Mouse (Mus musculus): ENCODE measurements at regions not wholly inside any gene's neighbourhood (a gene's known extent, or its start where the extent isn't known, plus 50 kb on each side); places are given as distances from the start of the nearest gene placed in this dataset.

DNA sequence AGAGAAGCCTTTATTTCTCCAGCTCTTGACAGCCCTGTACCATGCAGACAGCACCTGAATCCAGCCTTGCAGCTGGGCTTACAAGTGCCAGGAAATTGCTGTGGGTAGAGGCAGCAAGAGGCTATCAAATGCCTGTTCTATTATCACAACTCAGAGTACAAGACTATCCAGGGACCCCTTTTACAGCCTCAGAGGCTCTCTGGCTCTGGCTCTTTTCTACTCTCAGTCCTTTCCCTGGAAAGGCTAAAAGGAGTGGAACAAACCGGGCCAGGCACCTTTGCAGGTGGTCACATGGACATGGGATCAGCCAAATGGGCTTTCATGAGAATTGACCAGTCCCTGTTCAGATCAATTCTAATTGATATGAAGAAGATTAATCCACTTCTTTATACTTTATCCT lies 125.7 kb downstream of the Qrsl1 start:
- no peak for DNase-seq
- intact Hi-C loops (cut with DNase I), result no loop called here

DNA sequence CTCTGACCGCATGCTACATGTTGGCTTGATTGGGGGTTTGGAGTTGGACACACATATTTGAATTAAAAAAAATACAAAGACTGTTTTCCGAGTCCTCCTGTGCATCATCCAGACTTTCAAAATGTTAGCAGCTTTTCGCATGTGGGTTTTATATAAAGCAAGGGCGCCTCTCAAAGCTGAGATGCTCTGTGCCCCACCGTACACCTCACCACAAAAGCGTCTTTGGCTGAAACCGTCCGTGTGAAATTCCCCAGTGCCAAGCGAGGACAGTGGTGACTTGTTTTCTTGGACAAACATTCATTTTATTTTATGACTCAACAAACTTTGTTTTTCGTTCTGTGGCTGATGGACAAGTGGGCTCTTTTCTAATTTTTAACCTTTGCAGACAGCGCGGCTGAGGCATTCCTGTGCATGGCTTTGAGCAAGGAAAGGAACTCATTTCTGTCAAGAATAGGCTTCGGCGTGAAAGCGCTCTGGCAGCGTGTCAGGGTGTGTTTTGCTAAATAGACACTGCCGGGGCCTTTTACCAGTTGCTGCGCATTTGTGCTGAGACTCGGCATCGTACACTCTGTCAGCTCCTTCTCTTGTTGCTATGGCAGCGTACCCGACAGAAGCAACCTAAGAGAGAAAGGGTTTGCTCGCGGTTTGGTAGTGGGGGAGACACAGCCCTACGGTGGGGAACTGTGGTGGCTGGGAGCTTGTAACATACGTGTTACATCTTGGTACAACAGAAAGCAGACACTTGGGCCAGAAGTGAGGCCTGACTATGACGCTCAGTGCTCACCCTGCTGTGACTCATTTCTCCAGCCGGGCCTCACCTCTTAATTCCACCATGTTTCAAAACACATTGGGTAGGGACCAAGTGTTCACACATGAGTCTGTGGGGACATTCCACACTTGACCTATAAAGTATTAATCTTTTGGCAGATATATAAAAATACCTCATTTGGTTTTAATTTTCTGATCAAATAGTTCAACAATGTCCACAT lies 123.6 kb downstream of the Qrsl1 start:
- intact Hi-C loops (cut with DNase I), result no loop called here
- DNase-seq, result peak; percentile 13

DNA sequence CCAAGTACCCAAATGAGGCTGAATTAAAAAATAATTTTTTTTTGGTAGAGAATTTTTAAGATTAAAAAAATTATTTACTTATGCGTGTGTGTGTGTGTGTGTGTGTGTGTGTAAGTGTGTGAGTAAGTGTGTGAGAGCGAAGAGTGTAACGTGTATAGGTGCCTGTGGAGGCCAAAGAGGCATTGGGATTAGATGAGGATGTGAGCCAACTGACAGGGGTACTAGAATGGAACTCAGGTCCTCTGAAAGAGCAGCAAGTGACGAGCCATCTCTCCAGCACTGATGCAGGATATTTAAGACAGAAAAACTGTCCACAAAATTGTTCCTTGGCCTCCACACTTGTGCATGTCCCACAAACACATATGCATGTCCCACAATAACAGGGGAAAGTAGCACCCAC lies 121.0 kb downstream of the Qrsl1 start:
- intact Hi-C loops (cut with DNase I), result no loop called here

DNA sequence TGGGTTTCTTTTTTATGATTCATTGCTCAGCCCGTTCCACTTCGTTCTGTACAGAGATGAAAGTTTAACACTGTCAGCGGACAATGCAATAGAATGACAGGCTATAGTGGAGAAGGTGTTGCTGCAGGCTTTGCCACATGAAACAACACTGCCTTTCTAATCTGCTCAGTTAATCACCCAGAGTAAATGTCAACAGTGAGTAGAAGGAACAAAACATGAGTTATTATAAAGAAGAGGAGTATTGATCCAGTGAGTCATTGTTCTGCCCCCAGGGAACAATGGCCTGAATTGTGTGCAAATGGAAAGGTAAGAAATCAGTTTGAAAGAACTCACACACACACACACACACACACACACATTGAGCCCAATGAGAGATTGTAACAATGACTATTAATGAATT lies 118.2 kb downstream of the Qrsl1 start:
- DNase-seq, result no peak
- intact Hi-C loops (cut with DNase I), result no loop called here

More for the DNA sequence above, 121.0 kb downstream of the Qrsl1 start:
- DNase-seq, result no peak

DNA sequence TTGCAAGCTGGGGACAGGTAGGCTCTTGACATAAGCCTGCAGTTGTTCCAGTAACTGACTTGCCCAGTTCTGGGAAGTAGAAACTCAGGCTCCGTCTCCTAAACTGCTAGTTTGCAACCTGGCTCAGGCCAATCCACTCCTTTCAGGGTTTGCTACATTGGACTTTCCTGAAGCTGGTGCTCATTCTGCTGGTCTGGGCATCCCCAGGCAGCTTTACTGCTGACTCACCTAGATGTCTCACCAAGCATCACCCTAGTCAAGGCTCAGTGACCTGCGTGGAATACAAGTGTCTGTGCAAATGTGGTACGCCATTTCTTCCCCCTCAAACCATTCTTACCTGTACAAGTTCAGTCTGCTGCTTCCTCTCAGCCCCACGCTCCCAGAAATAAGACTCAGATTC lies 110.8 kb downstream of the Qrsl1 start:
- intact Hi-C loops (cut with DNase I), result no loop called here
- no peak for DNase-seq

DNA sequence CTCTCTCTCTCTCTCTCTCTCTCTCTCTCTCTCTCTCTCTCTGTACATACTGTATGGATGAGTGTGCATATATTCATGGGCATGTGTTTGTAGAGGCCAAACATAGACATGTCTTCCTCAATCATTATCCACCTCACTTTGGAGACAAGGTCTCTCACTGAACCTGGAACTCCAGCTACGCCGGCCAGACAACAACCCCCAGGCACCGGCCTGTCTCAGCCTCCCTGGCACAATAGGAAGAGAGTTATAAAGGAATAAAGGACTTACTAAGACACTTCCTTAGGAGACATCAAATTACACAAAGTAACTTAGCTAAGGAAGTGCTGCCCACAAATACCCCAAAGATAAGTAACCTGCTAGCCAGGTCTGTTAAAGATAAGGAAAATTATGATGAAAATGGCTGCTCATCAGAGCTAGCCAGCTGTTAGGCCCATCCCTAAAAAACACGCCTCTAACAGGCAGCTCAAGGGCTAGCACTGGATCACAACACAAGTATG lies 110.0 kb downstream of the Qrsl1 start:
- DNase-seq, result no peak
- intact Hi-C loops (cut with DNase I), result no loop called here

DNA sequence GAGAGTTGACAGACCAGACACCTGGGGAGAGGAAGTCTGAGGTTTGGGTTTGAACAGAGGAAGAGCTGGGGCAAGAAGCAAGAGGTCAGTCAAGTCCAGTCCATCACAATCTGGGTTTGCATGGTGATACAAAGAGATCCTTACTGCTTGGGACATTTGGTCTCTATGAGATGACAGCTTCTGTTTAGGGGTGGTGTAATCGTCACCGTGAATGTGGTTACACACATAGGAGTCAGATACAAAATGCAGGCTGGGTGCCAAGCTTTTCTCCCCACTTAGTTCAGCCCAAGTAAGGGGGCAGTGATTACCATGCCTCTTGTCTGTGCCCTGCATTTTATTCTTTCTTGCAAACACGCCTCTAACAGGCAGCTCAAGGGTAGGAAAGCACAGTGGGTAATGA lies 108.9 kb downstream of the Qrsl1 start:
- DNase-seq, result no peak
- intact Hi-C loops (cut with DNase I), result no loop called here

DNA sequence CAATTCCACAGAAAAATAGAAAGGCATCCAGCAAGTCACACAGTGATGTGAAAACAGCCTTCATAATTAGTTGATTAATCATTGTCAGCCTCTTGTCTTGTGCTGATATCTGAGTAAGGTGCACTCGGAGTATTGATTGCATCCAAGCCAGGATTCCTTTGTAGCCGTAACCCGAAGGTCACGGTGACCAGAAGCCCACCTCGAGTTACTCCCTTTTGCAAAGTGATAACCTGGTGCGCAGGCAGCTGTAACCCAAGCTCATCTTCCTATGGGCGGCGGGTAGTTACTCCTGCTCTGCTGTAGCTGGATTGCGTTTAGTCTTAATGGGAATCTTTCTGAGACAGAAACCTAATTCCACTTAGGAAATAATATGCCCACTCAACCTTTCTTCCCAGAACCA lies 107.0 kb downstream of the Qrsl1 start:
- intact Hi-C loops (cut with DNase I), result no loop called here
- no peak for DNase-seq

DNA sequence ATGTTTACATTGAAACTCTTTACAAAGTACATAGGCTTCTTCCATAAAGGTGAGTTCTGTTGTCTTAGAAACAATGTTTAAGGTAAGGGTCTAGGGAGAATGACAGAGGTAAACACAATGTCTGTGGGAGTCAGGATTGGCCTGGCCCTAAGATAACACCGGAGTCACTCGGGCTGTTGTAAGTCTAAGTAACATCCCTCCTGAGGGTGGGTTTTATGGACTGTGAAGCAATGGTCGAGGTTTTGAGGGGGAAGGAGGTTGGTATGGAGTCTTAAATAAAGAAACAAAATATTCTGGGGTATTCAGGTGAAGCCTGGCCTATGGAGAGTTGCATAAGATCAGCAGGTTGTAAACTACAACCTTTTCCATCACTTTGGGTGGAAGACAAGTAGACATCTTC lies 101.5 kb downstream of the Qrsl1 start:
- no peak for DNase-seq
- intact Hi-C loops (cut with DNase I), result no loop called here

DNA sequence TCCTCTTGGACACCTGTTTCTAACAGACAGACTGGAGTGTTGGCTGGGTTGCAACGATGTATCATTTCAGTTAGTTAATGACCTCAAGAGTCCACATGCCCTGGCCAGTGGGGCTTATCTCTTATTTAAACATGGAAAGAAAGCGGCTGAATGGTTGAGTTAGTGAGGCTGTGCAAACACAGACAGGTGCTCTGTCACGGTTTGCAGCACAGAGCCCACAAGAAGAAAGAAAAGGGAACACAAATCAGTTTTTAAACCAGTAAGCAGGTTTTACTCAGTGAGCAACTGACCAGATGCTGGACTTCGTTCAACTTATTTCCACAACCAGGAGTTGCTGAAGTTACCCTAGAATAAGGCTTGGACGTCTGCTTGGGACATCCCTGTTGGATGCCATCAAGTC lies 86.3 kb downstream of the Qrsl1 start:
- no peak for DNase-seq
- intact Hi-C loops (cut with DNase I), result no loop called here

DNA sequence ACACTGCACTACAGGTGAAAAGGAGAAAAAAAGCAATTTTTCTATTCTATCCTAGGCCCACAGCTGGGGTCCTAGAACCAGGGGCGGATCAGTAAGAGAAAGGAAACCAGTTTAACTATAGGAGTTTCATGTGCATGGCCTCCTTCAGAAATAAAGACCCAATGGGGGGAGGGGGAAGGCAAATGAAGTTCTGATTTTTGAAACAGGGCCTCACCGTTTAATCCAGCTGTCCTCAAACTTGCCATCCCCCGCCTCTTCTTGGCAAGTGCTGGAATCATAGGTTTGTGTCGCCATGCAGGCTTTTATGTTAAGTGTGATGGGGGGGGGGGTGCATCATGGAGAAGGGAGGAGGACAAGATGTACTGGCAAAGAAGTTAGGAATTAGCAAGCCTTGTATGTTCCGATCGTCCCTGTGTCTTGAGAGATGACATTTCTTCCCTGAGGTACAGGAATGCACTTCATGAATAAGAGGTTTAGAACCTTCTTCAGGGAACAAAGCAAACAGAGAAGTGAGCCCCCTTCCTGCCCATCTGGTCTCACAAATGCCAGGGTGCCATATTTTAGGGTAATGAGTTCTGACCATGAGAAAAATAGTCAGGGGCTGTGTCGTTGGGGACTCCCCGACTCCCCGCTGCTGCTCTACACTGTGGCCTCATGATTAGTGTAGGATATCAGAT lies 83.9 kb downstream of the Qrsl1 start:
- intact Hi-C loops (cut with DNase I), result no loop called here
- no peak for DNase-seq

DNA sequence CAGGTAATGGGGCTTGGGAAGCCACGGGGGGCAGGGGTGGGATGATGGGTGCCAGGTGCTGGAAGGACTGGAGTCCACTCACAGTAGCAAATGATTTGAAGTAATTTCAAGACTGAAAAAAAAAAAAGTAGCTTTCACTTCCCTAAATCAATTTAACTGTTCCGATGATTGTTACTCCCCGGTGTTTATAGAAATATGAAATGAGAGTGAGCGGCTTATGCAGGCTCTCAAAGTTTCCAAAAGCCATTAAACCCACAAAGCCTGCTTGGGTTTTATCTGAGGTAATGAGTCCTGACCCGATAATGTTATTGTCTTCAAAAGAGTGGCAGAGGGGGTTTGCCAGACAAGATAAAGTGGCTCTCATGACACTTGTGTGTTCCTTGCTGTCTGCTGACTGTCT lies 82.9 kb downstream of the Qrsl1 start:
- intact Hi-C loops (cut with DNase I), result no loop called here
- DNase-seq, result no peak

DNA sequence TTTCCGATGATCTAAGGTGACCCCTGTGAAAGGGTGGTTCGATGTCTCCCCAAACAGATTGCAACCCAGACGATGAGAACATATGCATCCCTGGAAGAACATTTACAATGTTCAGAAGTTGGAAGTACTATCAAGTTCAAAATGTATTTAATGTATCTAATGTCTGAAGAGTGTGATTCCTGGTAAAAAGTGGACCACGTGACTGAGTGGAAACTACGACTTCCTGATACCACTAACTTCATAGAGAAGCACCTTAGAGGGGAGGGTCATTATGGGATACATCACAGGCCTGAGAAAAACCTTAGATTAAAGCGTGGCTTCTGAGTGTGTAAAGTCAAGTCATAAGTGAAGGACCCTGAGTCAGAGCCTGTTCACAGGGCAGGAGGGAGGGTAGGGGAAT lies 82.1 kb downstream of the Qrsl1 start:
- intact Hi-C loops (cut with DNase I), result no loop called here
- no peak for DNase-seq

DNA sequence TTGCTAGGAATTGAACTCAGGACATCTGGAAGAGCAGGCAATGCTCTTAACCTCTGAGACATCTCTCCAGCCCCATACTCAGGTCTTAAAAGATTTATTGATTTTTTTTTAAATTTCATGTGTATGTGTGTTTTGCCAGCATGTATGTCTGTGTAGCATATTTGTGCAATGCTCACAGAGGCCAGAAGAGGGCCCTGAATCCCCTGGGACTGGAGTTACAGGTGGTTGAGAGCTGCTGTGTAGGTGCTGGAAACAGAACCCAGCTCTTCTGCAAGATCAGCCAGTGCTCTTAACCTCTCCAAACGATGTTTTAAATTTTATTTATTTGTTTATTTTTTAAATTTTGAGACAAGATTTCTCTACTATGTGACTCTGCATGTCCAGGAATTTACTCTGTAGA lies 78.9 kb downstream of the Qrsl1 start:
- intact Hi-C loops (cut with DNase I), result no loop called here

DNA sequence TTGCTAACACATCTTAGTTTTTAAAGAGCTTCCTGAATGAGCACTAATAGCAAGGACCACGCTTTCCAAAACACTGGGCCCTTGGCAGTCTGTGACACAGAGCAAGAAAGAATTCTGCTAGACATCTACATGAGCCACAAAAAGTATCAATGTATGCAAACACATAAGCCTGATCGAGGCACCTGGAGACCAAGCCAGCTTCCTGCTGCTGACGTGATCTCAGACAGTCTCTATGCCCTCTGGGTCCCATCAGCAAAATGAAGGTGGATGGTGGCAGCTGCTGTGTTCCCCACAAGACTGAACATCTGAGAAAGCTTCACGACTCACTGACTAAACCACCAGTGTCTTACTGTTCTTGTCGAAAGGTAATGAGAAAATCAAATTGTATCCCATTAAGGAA lies 77.5 kb downstream of the Qrsl1 start:
- intact Hi-C loops (cut with DNase I), result no loop called here
- DNase-seq, result no peak

More for the DNA sequence above, 78.9 kb downstream of the Qrsl1 start:
- no peak for DNase-seq

Data from left cerebral cortex, postnatal 4 days (tissue).